Mouse (Mus musculus) embryonic facial prominence, embryonic 14.5 days (tissue): ENCODE measurements at regions not wholly inside any gene's neighbourhood (a gene's known extent, or its start where the extent isn't known, plus 50 kb on each side); places are given as distances from the start of the nearest gene placed in this dataset.
"Not testable (repeated sequence)": the region's sequence is repeated elsewhere in the genome, so short reads cannot be mapped to it uniquely, and the experiment has no call there.

ENCODE experiments used
- ATAC-seq: fragments of 200-750 bp; cut with Nextera tagmentation; 2 replicates; pipeline ENCODE4 v1.8.0; 2017; ENCODE audit warnings: low read depth, moderate number of reproducible peaks, moderate TSS enrichment
- DNase-seq: peaks from one replicate; pipeline ENCODE4 v3.0.0-alpha.2; 2015; ENCODE audit warnings: low spot score
- H3K27ac ChIP-seq: fragments of 300-500 bp; sonication (generic); replicated peaks from 2 replicates; pipeline ENCODE4 v1.5.1; 2014; ENCODE audit warnings: low read depth, mild to moderate bottlenecking, low read length, moderate library complexity
- H3K27me3 ChIP-seq: fragments of 300-500 bp; sonication (generic); replicated peaks from 2 replicates; pipeline ENCODE4 v1.6.1; 2014; ENCODE audit warnings: low read length; ENCODE audit not compliant: control insufficient read depth, insufficient read depth
- H3K36me3 ChIP-seq: fragments of 300-500 bp; sonication (generic); 2 replicates; pipeline ENCODE4 v1.6.1; 2014; ENCODE audit warnings: low read length, mixed read lengths; ENCODE audit not compliant: control insufficient read depth, insufficient read depth
- H3K4me1 ChIP-seq: fragments of 300-500 bp; sonication (generic); 2 replicates; pipeline ENCODE4 v1.6.1; 2014; ENCODE audit warnings: antibody characterized with exemption, low read length; ENCODE audit not compliant: control insufficient read depth, insufficient read depth
- H3K4me2 ChIP-seq: fragments of 300-500 bp; sonication (generic); 2 replicates; pipeline ENCODE4 v1.6.1; 2014; ENCODE audit warnings: low read depth, mild to moderate bottlenecking, low read length, moderate library complexity, mixed read lengths
- H3K4me3 ChIP-seq: fragments of 300-500 bp; sonication (generic); 2 replicates; pipeline ENCODE4 v1.5.1; 2014; ENCODE audit warnings: low read depth, mild to moderate bottlenecking, low read length
- H3K9ac ChIP-seq: fragments of 300-500 bp; sonication (generic); 2 replicates; pipeline ENCODE4 v1.6.1; 2014; ENCODE audit warnings: low read depth, mild to moderate bottlenecking, low read length, moderate library complexity, mixed read lengths
- H3K9me3 ChIP-seq: fragments of 300-500 bp; sonication (generic); 2 replicates; pipeline ENCODE4 v1.6.1; 2016; ENCODE audit warnings: low read length; ENCODE audit not compliant: control insufficient read depth
- WGBS: fragments of 180-500 bp; shearing (Covaris S2); extraction: QIAGEN DNeasy Blood & Tissue Kit; methylation state at CpG from one replicate; pipeline ENCODE4 v1.1.7; 2014; 5-methylcytosine and 5-hydroxymethylcytosine counted together

DNA sequence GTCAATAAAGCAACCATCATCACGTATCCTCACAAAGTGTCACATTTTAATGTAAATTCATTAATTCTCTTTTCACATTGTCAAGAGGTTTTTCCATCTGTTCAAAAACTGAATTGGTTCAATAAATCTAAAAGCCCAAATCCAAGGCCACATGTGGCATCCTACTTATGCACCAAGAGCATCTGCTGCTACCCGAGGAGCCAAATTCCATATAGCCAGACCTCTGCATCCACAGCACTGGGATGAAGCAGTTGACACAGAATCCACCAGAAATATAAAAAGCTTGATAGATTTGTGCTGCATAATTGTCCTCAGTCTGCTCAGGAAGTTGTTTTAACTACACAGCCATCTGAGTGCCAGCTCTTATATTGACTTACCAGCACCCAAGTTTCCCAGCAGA lies 164.4 kb upstream of the Tram1l1 start:
- Histone ChIP-seq H3K9me3 (no peaks in the 10 kb centered on the region), H3K36me3 (no peaks in the 10 kb centered on the region), H3K27me3 (no peaks in the 10 kb centered on the region), H3K9ac (no peak overlapping the region), H3K4me1 (no peaks in the 10 kb centered on the region), H3K4me3 (no peak overlapping the region), H3K27ac (no peak overlapping the region), H3K4me2 (no peak overlapping the region)
- DNase-seq = no peak
- no peak for ATAC-seq
- WGBS = 70% methylated on average over 2 of the region's 2 CpGs

GRCm38 (mm10) chr3:124157858-124158655 lies 162.6 kb upstream of the Tram1l1 start:
- Histone ChIP-seq H3K4me2 (no peak overlapping the region), H3K9ac (no peak overlapping the region), H3K4me3 (no peak overlapping the region), H3K4me1 (no peaks in the 10 kb centered on the region), H3K27me3 (no peaks in the 10 kb centered on the region), H3K36me3 (no peaks in the 10 kb centered on the region), H3K27ac (no peak overlapping the region), H3K9me3 (no peaks in the 10 kb centered on the region)
- no peak for ATAC-seq
- DNase-seq = peak; percentile 25
- WGBS = 69% methylated on average over 6 of the region's 6 CpGs

DNA sequence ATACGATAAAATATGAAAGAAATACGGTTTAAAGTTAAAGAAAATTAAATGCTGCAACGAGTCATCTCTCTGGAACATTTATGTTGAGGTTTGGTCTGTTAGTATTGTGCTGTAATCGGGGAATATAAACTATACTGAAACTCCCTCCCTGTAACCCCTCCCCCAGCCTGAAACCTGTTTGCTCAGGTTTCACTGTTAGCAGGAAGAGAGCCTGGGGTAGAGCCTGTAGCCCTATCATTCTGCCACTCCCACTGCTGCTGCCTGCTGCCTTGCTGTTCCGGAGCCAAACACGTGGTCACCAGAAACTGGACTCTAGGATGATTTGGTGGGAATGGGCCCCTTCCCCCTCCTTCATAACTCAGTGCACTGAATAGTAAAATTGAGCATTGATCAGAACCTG lies 127.3 kb upstream of the Tram1l1 start:
- DNase-seq = peak; percentile 18
- H3K4me2 ChIP-seq, H3K27me3 ChIP-seq, H3K4me3 ChIP-seq, H3K9ac ChIP-seq, H3K4me1 ChIP-seq, H3K27ac ChIP-seq, H3K9me3 ChIP-seq, H3K36me3 ChIP-seq, ATAC-seq: not testable (repeated sequence)
- WGBS = 50% methylated on average over 6 of the region's 6 CpGs

DNA sequence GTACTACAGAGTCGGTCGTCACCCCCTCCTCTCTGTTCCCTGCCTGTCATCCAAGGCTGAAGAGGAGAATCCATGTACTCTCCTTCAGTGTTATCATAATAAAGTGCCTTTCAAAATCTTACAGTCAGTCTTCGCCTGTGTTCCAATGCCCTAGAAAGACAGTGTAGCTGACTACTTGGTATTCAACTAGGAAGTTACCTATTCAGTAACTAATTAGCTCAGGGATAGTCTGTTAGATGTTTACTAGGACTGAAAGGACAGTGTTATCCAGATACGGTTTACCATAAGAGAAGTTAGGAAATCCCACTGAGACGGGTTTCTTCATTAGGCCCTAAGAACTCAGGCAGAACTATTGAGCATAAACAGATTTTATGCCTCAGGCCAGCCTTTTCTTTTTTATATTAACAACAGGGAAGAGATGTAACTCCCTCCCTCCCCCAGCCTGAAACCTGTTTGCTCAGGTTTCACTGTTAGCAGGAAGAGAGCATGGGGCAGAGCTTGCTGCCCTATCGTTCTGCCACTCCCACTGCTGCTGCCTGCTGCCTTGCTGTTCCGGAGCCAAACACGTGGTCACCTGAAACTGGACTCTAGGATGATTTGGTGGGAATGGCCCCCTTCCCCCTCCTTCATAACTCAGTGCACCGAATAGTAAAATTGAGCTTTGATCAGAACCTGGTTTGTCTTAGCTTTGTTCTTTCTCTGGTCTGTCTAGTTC lies 120.3 kb upstream of the Tram1l1 start:
- peak; percentile 34 for DNase-seq
- 66% methylated on average over 9 of the region's 9 CpGs for WGBS
- H3K4me2 ChIP-seq, H3K9me3 ChIP-seq, H3K9ac ChIP-seq, ATAC-seq, H3K36me3 ChIP-seq, H3K4me3 ChIP-seq, H3K4me1 ChIP-seq, H3K27me3 ChIP-seq, H3K27ac ChIP-seq: not testable (repeated sequence)

- Histone ChIP-seq H3K36me3 (no peaks in the 10 kb centered on the region), H3K4me2 (no peak overlapping the region), H3K4me3 (no peak overlapping the region), H3K27me3 (no peaks in the 10 kb centered on the region), H3K27ac (no peak overlapping the region), H3K4me1 (no peaks in the 10 kb centered on the region), H3K9ac (no peak overlapping the region), H3K9me3 (no peaks in the 10 kb centered on the region)
- ATAC-seq (no peak), DNase-seq (no peak)
- 91% methylated on average over 2 of the region's 2 CpGs for WGBS
These were observed 103.5 kb upstream of the Tram1l1 start for GRCm38 (mm10) chr3:124217131-124217530.

- no peaks in the 10 kb centered on the region for H3K4me1 ChIP-seq
- 78% methylated on average over 4 of the region's 4 CpGs for WGBS
- H3K4me3 ChIP-seq = no peak overlapping the region
- no peak overlapping the region for H3K4me2 ChIP-seq
- no peaks in the 10 kb centered on the region for H3K27me3 ChIP-seq
- H3K9ac ChIP-seq = no peak overlapping the region
- 0 out of 2 replicates have a peak, but pooled peaks cover 3% of the 10 kb centered on the region for H3K9me3 ChIP-seq
- no peaks in the 10 kb centered on the region for H3K36me3 ChIP-seq
- no peak overlapping the region for H3K27ac ChIP-seq
- no peak for ATAC-seq
- DNase-seq = no peak
These were observed 94.7 kb upstream of the Tram1l1 start for GRCm38 (mm10) chr3:124225982-124226381.

- no peak overlapping the region for H3K27ac ChIP-seq
- no peak overlapping the region for H3K9ac ChIP-seq
- no peaks in the 10 kb centered on the region for H3K27me3 ChIP-seq
- no peak overlapping the region for H3K4me3 ChIP-seq
- 0 out of 2 replicates have a peak, but pooled peaks cover 3% of the 10 kb centered on the region for H3K9me3 ChIP-seq
- no peaks in the 10 kb centered on the region for H3K4me1 ChIP-seq
- DNase-seq (no peak), ATAC-seq (no peak)
- H3K36me3 ChIP-seq = no peaks in the 10 kb centered on the region
- H3K4me2 ChIP-seq = no peak overlapping the region
These were observed 93.0 kb upstream of the Tram1l1 start for GRCm38 (mm10) chr3:124227701-124228100.

- Histone ChIP-seq H3K9ac (no peak overlapping the region), H3K27ac (no peak overlapping the region), H3K4me3 (no peak overlapping the region), H3K36me3 (no peaks in the 10 kb centered on the region), H3K27me3 (no peaks in the 10 kb centered on the region), H3K4me1 (no peaks in the 10 kb centered on the region), H3K9me3 (no peaks in the 10 kb centered on the region), H3K4me2 (no peak overlapping the region)
- ATAC-seq = no peak
- DNase-seq = no peak
- WGBS = 72% methylated on average over 5 of the region's 5 CpGs
These were observed 79.5 kb upstream of the Tram1l1 start for GRCm38 (mm10) chr3:124240936-124241733.
